Mouse (Mus musculus) liver, embryonic 14.5 days (tissue): ENCODE results near the gene Wnt7a. TPM values are rescaled to one million over a fixed set of nuclear protein-coding genes. Genes with fewer than 3 reads are reported as not detected.

Experiments
- ATAC-seq: fragments of 200-750 bp; cut with Nextera tagmentation; 2 replicates; pipeline ENCODE4 v1.8.0; 2017; ENCODE audit warnings: moderate number of reproducible peaks, mild to moderate bottlenecking, moderate library complexity; ENCODE audit not compliant: insufficient read depth
- DNase-seq, 3 experiments: peaks; one replicate each; pipeline ENCODE4 v3.0.0-alpha.2; 2012 to 2013; ENCODE audit warnings: low read depth in 3 of 3, low spot score in 3 of 3
- H3K27ac ChIP-seq: fragments of 300-500 bp; sonication (generic); 2 replicates; pipeline ENCODE4 v1.5.1; 2014; ENCODE audit warnings: moderate library complexity, mild to moderate bottlenecking, control low read depth, inconsistent platforms
- H3K27me3 ChIP-seq: fragments of 300-500 bp; sonication (generic); 2 replicates; pipeline ENCODE4 v1.6.1; 2014; ENCODE audit warnings: mild to moderate bottlenecking, low read length, moderate library complexity; ENCODE audit not compliant: control insufficient read depth, insufficient read depth
- H3K36me3 ChIP-seq: fragments of 300-500 bp; sonication (generic); replicated peaks from 2 replicates; pipeline ENCODE4 v1.6.1; 2014; ENCODE audit warnings: low read depth; ENCODE audit not compliant: control insufficient read depth, insufficient read depth
- H3K4me1 ChIP-seq, 2 experiments: fragments of 200-500 bp in 1 of 2; fragments of 300-500 bp in 1 of 2; sonication (generic) in 1 of 2; replicated peaks; 2 replicates each; pipeline ENCODE4 v1.6.1; 2012 to 2014; ENCODE audit warnings: antibody characterized with exemption in 1 of 2, inconsistent platforms in 1 of 2, low read length in 1 of 2; ENCODE audit not compliant: control insufficient read depth in 2 of 2, insufficient read depth in 2 of 2
- H3K4me2 ChIP-seq: fragments of 300-500 bp; sonication (generic); 2 replicates; pipeline ENCODE4 v1.6.1; 2014; ENCODE audit warnings: low read depth, mild to moderate bottlenecking, control low read depth, moderate library complexity
- H3K4me3 ChIP-seq, 2 experiments: fragments of 200-500 bp in 1 of 2; fragments of 300-500 bp in 1 of 2; sonication (generic) in 1 of 2; 2 replicates each; pipeline ENCODE4 v1.5.1; 2012 to 2014; ENCODE audit warnings: low read depth in 2 of 2, low read length in 2 of 2, mild to moderate bottlenecking in 2 of 2, control low read depth in 1 of 2, inconsistent platforms in 1 of 2, moderate library complexity in 1 of 2; ENCODE audit not compliant: insufficient read depth in 1 of 2
- H3K9ac ChIP-seq: fragments of 300-500 bp; sonication (generic); replicated peaks from 2 replicates; pipeline ENCODE4 v1.6.1; 2014; ENCODE audit warnings: mild to moderate bottlenecking, control low read depth, moderate library complexity
- H3K9me3 ChIP-seq: fragments of 300-500 bp; sonication (generic); 2 replicates; pipeline ENCODE4 v1.6.1; 2016; ENCODE audit warnings: low read length, mixed read lengths; ENCODE audit not compliant: control insufficient read depth
- CTCF ChIP-seq: IDR thresholded peaks from 2 replicates; pipeline ENCODE4 v1.5.1; 2016; ENCODE audit warnings: antibody characterized with exemption, low read depth, control low read depth
- EP300 ChIP-seq: IDR thresholded peaks from 2 replicates; pipeline ENCODE4 v1.6.1; 2016; ENCODE audit warnings: antibody characterized with exemption, low read depth
- WGBS: fragments of 180-500 bp; shearing (Covaris S2); extraction: QIAGEN DNeasy Blood & Tissue Kit; methylation state at CpG from one replicate; pipeline ENCODE4 v1.1.7; 2014; ENCODE audit not compliant: insufficient replicate concordance; 5-methylcytosine and 5-hydroxymethylcytosine counted together
- polyA plus RNA-seq, 2 experiments: library from polyadenylated mRNA; depleted of rRNA in 1 of 2; stranded (reverse) in 1 of 2; unstranded in 1 of 2; fragments of >200 nt; fragmentation: Nextera tagmentation in 1 of 2; extraction: Ambion mirVana in 1 of 2; gene quantifications; 2 replicates each; pipeline versions ENCODE4 v1.2.1 to v1.2.3; 2012 to 2014

Gene Wnt7a
- polyA plus RNA-seq, 2 experiments, result not detected

DNA sequence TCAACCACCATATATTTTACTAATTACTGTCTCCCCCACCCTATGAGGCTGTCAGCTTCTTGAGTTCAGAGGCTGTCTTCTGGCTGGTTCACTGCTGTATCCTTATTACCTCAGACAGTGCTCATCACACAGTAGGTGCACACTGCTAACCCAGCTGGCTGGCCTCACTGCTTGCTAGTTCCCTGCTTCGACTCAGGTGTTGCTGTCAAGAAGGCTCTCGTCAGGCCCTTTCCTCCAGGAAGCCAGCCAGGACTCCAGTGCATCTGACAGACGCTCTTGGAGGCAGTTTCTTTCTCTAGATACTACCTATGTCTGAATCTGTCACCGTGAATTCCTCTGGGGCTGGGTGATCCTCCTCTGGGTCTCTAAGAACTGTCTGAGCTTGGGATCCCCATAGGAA, 85.6 kb downstream of the Wnt7a start:
- Histone ChIP-seq H3K4me3 (no peak overlapping the region), H3K27ac (no peak overlapping the region), H3K9ac (no peak overlapping the region), H3K27me3 (no peaks in the 10 kb centered on the region), H3K36me3 (no peaks in the 10 kb centered on the region), H3K4me1 (no peaks in the 10 kb centered on the region), H3K9me3 (no peaks in the 10 kb centered on the region), H3K4me2 (no peak overlapping the region)
- 56% methylated on average over 4 of the region's 4 CpGs for WGBS
- DNase-seq, result no peak
- no peak for ATAC-seq
- no peak for TF ChIP-seq CTCF
- TF ChIP-seq EP300, result no peak

- WGBS, result 43% methylated on average over 11 of the region's 11 CpGs
- Histone ChIP-seq H3K9me3 (no peaks in the 10 kb centered on the region), H3K36me3 (no peaks in the 10 kb centered on the region), H3K4me2 (no peak overlapping the region), H3K9ac (no peak overlapping the region), H3K27ac (no peak overlapping the region), H3K27me3 (no peaks in the 10 kb centered on the region), H3K4me1 (no peaks in the 10 kb centered on the region), H3K4me3 (no peak overlapping the region)
- no peak for TF ChIP-seq CTCF
- TF ChIP-seq EP300, result no peak
- DNase-seq (no peak), ATAC-seq (no peak)
These were observed 86.4 kb downstream of the Wnt7a start for GRCm38 (mm10) chr6:91324752-91325151.

DNA sequence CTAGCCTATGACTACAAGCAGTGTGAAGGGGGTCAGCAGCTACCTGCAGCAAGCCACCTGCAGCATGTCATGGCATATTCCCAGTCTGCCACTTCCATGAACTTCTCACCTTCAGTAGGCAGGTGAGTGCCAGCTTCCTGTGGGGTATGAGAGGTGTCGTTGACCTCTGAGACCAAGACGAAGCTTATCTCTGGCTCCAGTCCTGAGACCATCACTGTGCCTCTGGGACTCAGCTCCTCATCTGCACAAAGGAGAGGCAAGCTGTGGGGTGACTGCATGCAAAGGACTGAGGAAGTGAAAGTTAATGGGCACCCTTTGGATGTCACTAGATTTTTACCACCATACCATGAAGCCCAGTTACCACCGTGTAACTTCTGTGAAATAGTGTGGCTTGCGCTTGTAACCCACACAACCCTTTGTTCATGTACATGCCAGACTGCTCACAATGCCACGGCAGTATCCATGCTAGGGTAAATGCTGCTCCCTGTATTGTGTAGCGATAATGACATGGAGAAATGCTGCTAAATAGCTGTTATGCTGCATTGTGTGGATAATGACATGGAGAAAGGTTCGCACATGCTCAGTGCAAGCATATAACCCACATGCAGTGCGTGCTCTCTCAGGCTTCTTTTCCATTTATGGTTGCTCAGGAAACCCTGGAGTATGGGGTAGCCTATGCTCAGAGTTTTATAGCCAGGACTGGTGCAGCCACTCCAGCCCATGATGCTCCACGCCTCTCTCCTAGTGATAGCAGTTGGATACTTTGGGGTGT, 89.0 kb downstream of the Wnt7a start:
- WGBS, result 65% methylated on average over 9 of the region's 9 CpGs

More for the DNA sequence above, 89.0 kb downstream of the Wnt7a start:
- no peak overlapping the region for H3K27ac ChIP-seq
- H3K4me2 ChIP-seq, result no peak overlapping the region
- no peaks in the 10 kb centered on the region for H3K36me3 ChIP-seq
- H3K9me3 ChIP-seq, result no peaks in the 10 kb centered on the region
- ATAC-seq (no peak), DNase-seq (no peak)
- H3K9ac ChIP-seq, result no peak overlapping the region
- TF ChIP-seq EP300 (no peak), CTCF (no peak)
- no peak overlapping the region for H3K4me3 ChIP-seq
- no peaks in the 10 kb centered on the region for H3K27me3 ChIP-seq
- H3K4me1 ChIP-seq, result no peaks in the 10 kb centered on the region

Other genes with a start within 250 kb of the Wnt7a start
- 4.0 and 5.1 TPM in 2 replicates for gene Fbln2, start 198.9 kb downstream of the Wnt7a start, polyA plus RNA-seq (2012; rRNA removed)
- gene Fbln2, start 198.9 kb downstream of the Wnt7a start, polyA plus RNA-seq (2014; fragmentation: Nextera tagmentation; extraction: Ambion mirVana), result 4.3 and 4.4 TPM in 2 replicates
- gene Chchd4, start 62.2 kb upstream of the Wnt7a start, polyA plus RNA-seq (2012; rRNA removed), result 5.0 and 6.6 TPM in 2 replicates
- 14.1 and 14.9 TPM in 2 replicates for gene Chchd4, start 62.2 kb upstream of the Wnt7a start, polyA plus RNA-seq (2014; fragmentation: Nextera tagmentation; extraction: Ambion mirVana)
- gene Tmem43, start 62.3 kb upstream of the Wnt7a start, polyA plus RNA-seq (2012; rRNA removed), result 7.1 and 7.4 TPM in 2 replicates
- gene Tmem43, start 62.3 kb upstream of the Wnt7a start, polyA plus RNA-seq (2014; fragmentation: Nextera tagmentation; extraction: Ambion mirVana), result 9.3 and 11.3 TPM in 2 replicates
- gene Xpc, start 104.5 kb upstream of the Wnt7a start, polyA plus RNA-seq (2012; rRNA removed), result 1.8 and 2.8 TPM in 2 replicates
- gene Xpc, start 104.5 kb upstream of the Wnt7a start, polyA plus RNA-seq (2014; fragmentation: Nextera tagmentation; extraction: Ambion mirVana), result 3.6 and 3.7 TPM in 2 replicates
- 56.3 and 84.8 TPM in 2 replicates for gene Lsm3, start 104.6 kb upstream of the Wnt7a start, polyA plus RNA-seq (2012; rRNA removed)
- gene Lsm3, start 104.6 kb upstream of the Wnt7a start, polyA plus RNA-seq (2014; fragmentation: Nextera tagmentation; extraction: Ambion mirVana), result 167 and 171 TPM in 2 replicates